Mouse (Mus musculus): Measurements from ENCODE around the gene Evl. TPM values are rescaled to one million over a fixed set of nuclear protein-coding genes. Genes with fewer than 3 reads are reported as not detected.

The Evl gene
- total RNA-seq, 2 experiments from 2014 or later: 28.0 to 32.7 TPM

GRCm38 (mm10) chr12:108715854-108716253, 161.3 kb downstream of the Evl start:
- intact Hi-C loops (cut with DNase I; ENCODE audit: low total_unique reads): no loop called here
- no peak for DNase-seq

GRCm38 (mm10) chr12:108718485-108718884, 164.0 kb downstream of the Evl start:
- DNase-seq: no peak
- intact Hi-C loops (cut with DNase I; ENCODE audit: low total_unique reads): no loop called here

GRCm38 (mm10) chr12:108722464-108722863, 167.9 kb downstream of the Evl start:
- intact Hi-C loops (cut with DNase I; ENCODE audit: low total_unique reads): no loop called here
- no peak for DNase-seq

GRCm38 (mm10) chr12:108723841-108724240, 169.3 kb downstream of the Evl start:
- intact Hi-C loops (cut with DNase I; ENCODE audit: low total_unique reads): no loop called here
- DNase-seq: no peak

GRCm38 (mm10) chr12:108734386-108734785, 179.9 kb downstream of the Evl start:
- intact Hi-C loops (cut with DNase I; ENCODE audit: low total_unique reads): no loop called here
- no peak for DNase-seq

- DNase-seq: no peak
- intact Hi-C loops (cut with DNase I; ENCODE audit: low total_unique reads): no loop called here
Measured at GRCm38 (mm10) chr12:108737838-108738237, 183.3 kb downstream of the Evl start.

Small RNA genes within 50 kb of the gene (microRNA-seq; reads per million reads assigned to microRNA genes)
- gene Gm23872 (0 reads per million in 2 experiments), gene Mir342 (1,195 to 1,231 reads per million in 2 experiments)

Other genes starting within 250 kb of the Evl start
- gene Hhipl1, start 248.4 kb upstream of the Evl start, total RNA-seq (2021): 1 to 10 TPM in 1 of 2 experiments, under 1 TPM in 1; 0.55 to 1.2 TPM
- under 1 TPM; 0.35 to 0.62 TPM for gene Cyp46a1, start 220.3 kb upstream of the Evl start, total RNA-seq (2021)
- 100 to 1,000 TPM; 114 to 127 TPM for gene Eml1, start 183.8 kb upstream of the Evl start, total RNA-seq (2021)
- under 1 TPM in 1 of 2 experiments, not detected in 1; 0.51 TPM for gene Degs2, start 147.6 kb downstream of the Evl start, total RNA-seq (2021)
- 10 to 100 TPM; 24.2 to 24.8 TPM for gene Yy1, start 238.3 kb downstream of the Evl start, total RNA-seq (2021)